Mouse (Mus musculus): ENCODE measurements around the gene Nek8.

DNA sequence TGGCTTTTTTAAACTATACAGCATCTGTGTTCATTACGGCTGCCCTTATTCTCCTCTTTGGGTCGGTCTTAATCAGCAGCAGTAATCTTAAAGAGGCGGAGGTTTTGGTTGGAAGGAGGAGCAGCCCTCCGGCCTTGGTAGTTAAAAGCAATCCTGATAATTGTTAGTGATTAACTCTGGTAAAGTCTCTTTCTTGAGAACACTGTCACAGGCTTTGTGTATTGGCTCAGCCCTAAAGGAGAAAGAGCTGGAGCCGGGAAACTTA is 60.4 kb downstream of the Nek8 start:
- no peak for TF ChIP-seq CTCF (IDR thresholded peaks at IDR 0.05; ENCODE audit: low read depth)
- no peak for TF ChIP-seq EP300 (IDR thresholded peaks at IDR 0.05; ENCODE audit: low read depth)

Data from liver, embryonic 14.5 days (tissue).